Mouse (Mus musculus) WW6 (cell line): ENCODE results near the gene Utp20.

Source experiments
- DNase-seq: peaks from one replicate; pipeline ENCODE4 v3.0.0-alpha.2; 2013; ENCODE audit warnings: low read depth, low spot score

The Utp20 gene

DNA sequence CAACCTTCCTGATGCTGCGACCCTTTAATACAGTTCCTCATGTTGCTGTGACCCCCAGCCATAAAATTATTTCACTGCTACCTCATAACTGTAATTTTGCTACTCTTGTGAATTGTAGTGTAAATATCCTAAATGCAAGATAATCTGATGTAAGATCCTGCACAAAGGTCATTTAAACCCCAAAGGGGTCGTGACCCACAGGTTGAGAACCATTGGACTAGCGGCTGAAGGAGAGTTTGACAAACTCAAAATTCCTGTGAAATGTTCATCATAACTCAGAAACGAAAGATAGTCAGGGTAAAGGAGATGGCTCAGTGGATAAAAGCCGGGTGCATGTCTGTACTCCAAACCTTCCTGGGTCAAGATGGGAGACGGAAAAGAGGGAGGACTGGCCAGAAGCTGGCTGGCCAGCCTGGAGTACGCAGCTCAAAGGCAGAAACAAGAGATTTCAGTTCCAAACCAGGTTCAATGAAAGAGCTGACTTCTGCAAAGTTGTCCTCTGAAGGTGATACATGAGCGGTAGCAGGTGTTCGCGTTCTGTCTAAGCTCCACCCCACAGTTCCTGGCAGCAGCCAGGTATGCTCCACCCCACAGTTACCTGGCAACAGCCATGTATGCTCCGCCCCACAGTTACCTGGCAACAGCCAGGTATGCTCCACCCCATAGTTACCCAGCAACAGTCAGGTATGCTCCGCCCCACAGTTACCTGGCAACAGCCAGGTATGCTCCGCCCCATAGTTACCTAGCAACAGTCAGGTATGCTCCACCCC lies 109.4 kb downstream of the Utp20 start:
- peak; percentile 77 for DNase-seq

DNA sequence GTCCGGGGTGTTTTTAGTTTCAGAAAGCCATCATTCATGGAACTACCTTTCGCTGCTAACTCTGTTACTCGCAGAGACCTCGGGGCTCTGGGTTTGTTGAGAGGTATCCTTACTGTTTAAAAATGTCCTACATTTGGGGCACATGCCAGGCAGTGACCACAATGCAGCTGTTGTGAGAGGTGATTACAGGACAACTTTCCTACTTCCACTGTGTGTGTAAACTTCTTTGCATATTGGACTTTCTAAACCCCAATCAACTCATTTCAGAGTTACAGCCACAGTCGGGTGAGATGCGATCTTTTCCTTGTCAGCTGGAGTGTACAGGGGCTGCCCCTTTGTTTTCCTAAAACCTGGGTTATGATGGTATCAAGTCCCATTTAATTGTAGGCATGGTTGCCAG lies 111.0 kb downstream of the Utp20 start:
- DNase-seq = no peak

DNA sequence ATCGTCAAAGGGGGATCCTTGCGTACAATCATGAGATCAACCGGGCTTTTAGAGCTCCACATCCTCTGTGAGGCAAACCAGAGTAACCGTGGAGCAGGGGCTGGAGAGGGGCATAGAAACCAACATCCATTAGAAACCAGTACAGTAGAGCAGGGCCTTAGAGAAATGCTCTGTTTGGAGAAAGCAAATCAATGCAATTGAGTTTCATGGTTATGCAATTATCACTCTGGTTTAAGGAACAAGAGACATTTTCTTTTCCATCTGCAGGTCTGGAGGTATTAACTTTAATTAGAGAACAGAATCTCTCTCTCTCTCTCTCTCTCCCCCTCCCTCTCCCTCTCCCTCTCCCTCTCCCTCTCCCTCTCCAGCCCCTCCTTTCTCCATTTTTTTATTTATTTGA lies 111.9 kb downstream of the Utp20 start:
- no peak for DNase-seq

DNA sequence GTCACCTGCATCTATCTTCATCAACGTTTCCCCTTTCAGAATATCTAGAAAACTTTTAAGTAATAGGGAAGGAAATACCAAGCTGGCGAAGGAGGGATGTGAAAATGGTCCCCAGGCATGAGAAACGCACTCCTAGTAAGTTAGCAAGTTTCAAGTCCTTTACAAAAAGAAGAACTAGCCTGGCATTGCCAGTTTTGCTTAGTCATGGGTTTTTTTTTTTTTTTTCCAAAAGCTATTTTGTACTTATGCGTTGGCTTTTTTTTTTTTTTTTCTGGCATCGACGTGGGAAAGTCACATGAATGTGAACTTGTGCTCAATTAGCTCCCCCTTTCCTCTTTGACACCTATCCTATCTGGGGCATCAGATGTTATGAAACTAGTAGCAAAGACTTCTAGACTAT lies 114.2 kb downstream of the Utp20 start:
- DNase-seq = no peak

DNA sequence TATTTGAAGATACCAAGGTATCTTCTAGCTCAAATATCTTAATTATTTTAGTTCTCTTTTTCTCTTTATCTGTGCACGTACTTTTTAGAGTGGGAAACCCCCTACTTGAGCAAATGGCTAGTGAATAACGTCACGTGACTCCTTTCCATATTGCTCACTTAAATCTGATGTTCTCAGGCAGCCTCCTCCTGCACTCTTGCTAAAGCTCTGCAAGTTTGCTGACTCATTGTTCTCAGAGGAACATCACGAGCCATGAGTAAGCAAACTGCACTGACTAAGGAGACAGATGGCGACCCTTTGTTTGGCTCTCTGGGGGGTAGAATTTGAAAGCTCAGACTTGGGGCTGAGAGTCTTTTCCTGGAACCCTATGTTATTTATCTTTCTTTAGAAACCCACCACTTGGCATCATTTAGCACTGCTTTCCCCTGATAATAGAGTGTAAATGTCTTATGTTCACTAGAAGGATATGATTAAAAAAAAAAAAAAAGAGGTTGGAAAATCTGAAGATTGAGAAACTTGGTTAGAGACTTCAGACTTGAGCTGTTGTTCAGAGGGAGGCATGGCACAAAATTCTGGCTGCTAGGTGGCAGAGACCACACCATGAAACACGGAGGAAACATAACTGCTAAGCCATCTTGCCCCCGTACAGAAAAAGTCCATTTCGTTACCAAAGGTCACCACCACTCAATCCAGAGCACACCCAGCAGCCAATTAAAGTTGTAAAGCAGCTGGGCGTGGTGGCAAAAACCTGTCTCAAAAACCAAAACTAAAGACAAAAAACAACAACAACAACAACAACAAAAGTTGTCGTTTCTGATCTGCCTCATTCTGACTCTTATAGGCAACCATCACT lies 117.7 kb downstream of the Utp20 start:
- peak; percentile 55 for DNase-seq

DNA sequence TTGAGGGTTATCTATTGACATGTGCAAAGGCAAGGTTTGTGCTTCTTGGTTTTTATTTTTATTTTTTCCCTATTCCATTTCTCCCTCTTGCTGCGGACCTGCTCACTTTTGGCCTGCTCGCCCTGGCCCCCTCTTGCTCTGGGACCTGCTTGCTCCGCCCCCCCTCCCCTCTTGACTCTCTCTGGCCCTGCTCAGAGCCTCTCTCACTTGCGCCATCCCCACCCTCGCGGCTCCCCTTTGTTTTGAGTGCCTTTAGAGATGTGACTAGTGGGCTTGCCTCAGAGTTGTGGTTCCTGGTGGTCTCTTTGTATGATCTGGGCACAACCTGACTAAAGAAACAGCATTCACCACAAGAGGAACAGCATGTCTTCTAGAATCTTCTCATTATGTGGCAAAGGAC lies 125.7 kb downstream of the Utp20 start:
- DNase-seq = no peak
